Mouse (Mus musculus): ENCODE data around the gene Lama5. TPM values are rescaled to one million over a fixed set of nuclear protein-coding genes. Genes with fewer than 3 reads are reported as not detected.

Lama5 gene
- polyA plus RNA-seq, 1 experiment from 2014 or later = 48.6 TPM

GRCm38 (mm10) chr2:180236500-180236899 is 10.8 kb upstream of the Lama5 start:
- no peak for ATAC-seq (replicated peaks; ENCODE audit: low FRiP score, low read depth)
- Histone ChIP-seq H3K9me3 (replicated peaks; ENCODE audit: low read length) (no peaks in the 10 kb centered on the region), H3K4me3 (replicated peaks; ENCODE audit: low read depth, low read length) (no peak overlapping the region), H3K9ac (ENCODE audit: low read depth, low read length) (no peak overlapping the region), H3K36me3 (ENCODE audit: insufficient read depth, low read length) (no peaks in the 10 kb centered on the region), H3K4me2 (ENCODE audit: low read length) (no peak overlapping the region), H3K4me1 (replicated peaks; ENCODE audit: insufficient read depth, low read length) (peaks cover 14% of the 10 kb centered on the region), H3K27ac (peak overlapping the region; percentile 58; the same call in 1 of the 2 replicates), H3K27me3 (ENCODE audit: insufficient read depth, low read length) (no peaks in the 10 kb centered on the region)
- 77% methylated on average over 2 of the region's 3 CpGs for WGBS
- no peak for TF ChIP-seq CTCF (IDR thresholded peaks at IDR 0.05; ENCODE audit: low read depth)
- DNase-seq (ENCODE audit: low spot score) = no peak

- Histone ChIP-seq H3K4me2 (ENCODE audit: low read length) (no peak overlapping the region), H3K36me3 (ENCODE audit: insufficient read depth, low read length) (no peaks in the 10 kb centered on the region), H3K9ac (ENCODE audit: low read depth, low read length) (0 out of 2 replicates have a peak overlapping the region, but pooled peaks have one; percentile 6), H3K27me3 (ENCODE audit: insufficient read depth, low read length) (no peaks in the 10 kb centered on the region), H3K27ac (peak overlapping the region; percentile 77), H3K4me3 (replicated peaks; ENCODE audit: low read depth, low read length) (no peak overlapping the region), H3K4me1 (replicated peaks; ENCODE audit: insufficient read depth, low read length) (peaks cover 14% of the 10 kb centered on the region), H3K9me3 (replicated peaks; ENCODE audit: low read length) (no peaks in the 10 kb centered on the region)
- no peak for ATAC-seq (replicated peaks; ENCODE audit: low FRiP score, low read depth)
- DNase-seq (ENCODE audit: low spot score) = no peak
- WGBS = 87% methylated on average over 4 of the region's 4 CpGs
- no peak for TF ChIP-seq CTCF (IDR thresholded peaks at IDR 0.05; ENCODE audit: low read depth)
Measured at GRCm38 (mm10) chr2:180235788-180236187, 10.1 kb upstream of the Lama5 start.

GRCm38 (mm10) chr2:180234980-180235379 is 9.3 kb upstream of the Lama5 start:
- H3K36me3 ChIP-seq (ENCODE audit: insufficient read depth, low read length) = no peaks in the 10 kb centered on the region
- DNase-seq (ENCODE audit: low spot score) = no peak
- H3K4me1 ChIP-seq (replicated peaks; ENCODE audit: insufficient read depth, low read length) = peaks cover 14% of the 10 kb centered on the region
- TF ChIP-seq CTCF (IDR thresholded peaks at IDR 0.05; ENCODE audit: low read depth) = no peak
- WGBS = 38% methylated on average over 6 of the region's 6 CpGs
- H3K9me3 ChIP-seq (replicated peaks; ENCODE audit: low read length) = no peaks in the 10 kb centered on the region
- no peak overlapping the region for H3K4me3 ChIP-seq (replicated peaks; ENCODE audit: low read depth, low read length)
- peak overlapping the region; percentile 77 for H3K27ac ChIP-seq
- H3K27me3 ChIP-seq (ENCODE audit: insufficient read depth, low read length) = no peaks in the 10 kb centered on the region
- H3K9ac ChIP-seq (ENCODE audit: low read depth, low read length) = no peak overlapping the region
- peak; percentile 80 for ATAC-seq (replicated peaks; ENCODE audit: low FRiP score, low read depth)
- H3K4me2 ChIP-seq (ENCODE audit: low read length) = no peak overlapping the region

- no peaks in the 10 kb centered on the region for H3K36me3 ChIP-seq (ENCODE audit: insufficient read depth, low read length)
- peak overlapping the region; percentile 77 for H3K27ac ChIP-seq
- no peaks in the 10 kb centered on the region for H3K27me3 ChIP-seq (ENCODE audit: insufficient read depth, low read length)
- no peaks in the 10 kb centered on the region for H3K9me3 ChIP-seq (replicated peaks; ENCODE audit: low read length)
- DNase-seq (ENCODE audit: low spot score) (no peak), ATAC-seq (replicated peaks; ENCODE audit: low FRiP score, low read depth) (no peak)
- H3K9ac ChIP-seq (ENCODE audit: low read depth, low read length) = no peak overlapping the region
- TF ChIP-seq CTCF (IDR thresholded peaks at IDR 0.05; ENCODE audit: low read depth) = no peak
- H3K4me3 ChIP-seq (replicated peaks; ENCODE audit: low read depth, low read length) = no peak overlapping the region
- peaks cover 14% of the 10 kb centered on the region for H3K4me1 ChIP-seq (replicated peaks; ENCODE audit: insufficient read depth, low read length)
- 92% methylated on average over 8 of the region's 8 CpGs for WGBS
- H3K4me2 ChIP-seq (ENCODE audit: low read length) = no peak overlapping the region
Measured at GRCm38 (mm10) chr2:180234353-180234752, 8.7 kb upstream of the Lama5 start.

GRCm38 (mm10) chr2:180233101-180233904 is 7.6 kb upstream of the Lama5 start:
- Histone ChIP-seq H3K27ac (0 out of 2 replicates have a peak overlapping the region, but pooled peaks have one; percentile 3), H3K27me3 (ENCODE audit: insufficient read depth, low read length) (no peaks in the 10 kb centered on the region), H3K9ac (ENCODE audit: low read depth, low read length) (no peak overlapping the region), H3K4me1 (replicated peaks; ENCODE audit: insufficient read depth, low read length) (peaks cover 16% of the 10 kb centered on the region), H3K4me2 (ENCODE audit: low read length) (no peak overlapping the region), H3K4me3 (replicated peaks; ENCODE audit: low read depth, low read length) (no peak overlapping the region), H3K9me3 (replicated peaks; ENCODE audit: low read length) (no peaks in the 10 kb centered on the region), H3K36me3 (ENCODE audit: insufficient read depth, low read length) (no peaks in the 10 kb centered on the region)
- DNase-seq (ENCODE audit: low spot score) = no peak
- 79% methylated on average over 7 of the region's 7 CpGs for WGBS
- ATAC-seq (replicated peaks; ENCODE audit: low FRiP score, low read depth) = no peak
- TF ChIP-seq CTCF (IDR thresholded peaks at IDR 0.05; ENCODE audit: low read depth) = no peak

GRCm38 (mm10) chr2:180230482-180230881 is 4.8 kb upstream of the Lama5 start:
- Histone ChIP-seq H3K9me3 (replicated peaks; ENCODE audit: low read length) (no peaks in the 10 kb centered on the region), H3K27ac (no peak overlapping the region), H3K4me1 (replicated peaks; ENCODE audit: insufficient read depth, low read length) (peaks cover 28% of the 10 kb centered on the region), H3K4me3 (replicated peaks; ENCODE audit: low read depth, low read length) (no peak overlapping the region), H3K27me3 (ENCODE audit: insufficient read depth, low read length) (no peaks in the 10 kb centered on the region), H3K36me3 (ENCODE audit: insufficient read depth, low read length) (no peaks in the 10 kb centered on the region), H3K9ac (ENCODE audit: low read depth, low read length) (no peak overlapping the region), H3K4me2 (ENCODE audit: low read length) (no peak overlapping the region)
- TF ChIP-seq CTCF (IDR thresholded peaks at IDR 0.05; ENCODE audit: low read depth) = no peak
- DNase-seq (ENCODE audit: low spot score) = no peak
- no peak for ATAC-seq (replicated peaks; ENCODE audit: low FRiP score, low read depth)
- WGBS = 61% methylated on average over 4 of the region's 4 CpGs
